Mouse (Mus musculus) neural tube, embryonic 15.5 days (tissue): ENCODE data around the gene Adam22. TPM values are rescaled to one million over a fixed set of nuclear protein-coding genes. Genes with fewer than 3 reads are reported as not detected.

Experiments
- ATAC-seq: fragments of 200-750 bp; cut with Nextera tagmentation; 2 replicates; pipeline ENCODE4 v1.8.0; 2017; ENCODE audit warnings: mild to moderate bottlenecking, moderate TSS enrichment, moderate library complexity; ENCODE audit not compliant: low FRiP score
- H3K27ac ChIP-seq: fragments of 300-500 bp; sonication (generic); replicated peaks from 2 replicates; pipeline ENCODE4 v1.5.1; 2015; ENCODE audit warnings: mild to moderate bottlenecking, inconsistent platforms
- H3K27me3 ChIP-seq: fragments of 300-500 bp; sonication (generic); replicated peaks from 2 replicates; pipeline ENCODE4 v1.6.1; 2015; ENCODE audit warnings: inconsistent platforms
- H3K36me3 ChIP-seq: fragments of 300-500 bp; sonication (generic); 2 replicates; pipeline ENCODE4 v1.6.1; 2015; ENCODE audit warnings: inconsistent platforms
- H3K4me1 ChIP-seq: fragments of 300-500 bp; sonication (generic); 2 replicates; pipeline ENCODE4 v1.6.1; 2015; ENCODE audit warnings: inconsistent platforms
- H3K4me2 ChIP-seq: fragments of 300-500 bp; sonication (generic); 2 replicates; pipeline ENCODE4 v1.6.1; 2015; ENCODE audit warnings: inconsistent platforms, mild to moderate bottlenecking, moderate library complexity
- H3K4me3 ChIP-seq: fragments of 300-500 bp; sonication (generic); replicated peaks from 2 replicates; pipeline ENCODE4 v1.5.1; 2015; ENCODE audit warnings: mild to moderate bottlenecking, inconsistent platforms
- H3K9ac ChIP-seq: fragments of 300-500 bp; sonication (generic); replicated peaks from 2 replicates; pipeline ENCODE4 v1.6.1; 2015; ENCODE audit warnings: mild to moderate bottlenecking, inconsistent platforms
- H3K9me3 ChIP-seq: fragments of 300-500 bp; sonication (generic); replicated peaks from 2 replicates; pipeline ENCODE4 v1.6.1; 2016; ENCODE audit warnings: inconsistent platforms
- WGBS: fragments of 180-500 bp; shearing (Covaris S2); methylation state at CpG from one replicate; pipeline ENCODE4 v1.1.7; 2015; ENCODE audit warnings: mixed read lengths; 5-methylcytosine and 5-hydroxymethylcytosine counted together
- polyA plus RNA-seq: library from polyadenylated mRNA; unstranded; fragments of >200 nt; fragmentation: Nextera tagmentation; extraction: Ambion mirVana; gene quantifications from 2 replicates; pipeline ENCODE4 v1.2.1, GENCODE M21; 2015

Gene Adam22
- polyA plus RNA-seq, 1 experiment from 2014 or later = 42.3 TPM

- Histone ChIP-seq H3K9me3 (no peaks in the 10 kb centered on the region), H3K4me2 (no peak overlapping the region), H3K27me3 (no peaks in the 10 kb centered on the region), H3K4me3 (no peak overlapping the region), H3K36me3 (peaks cover 13% of the 10 kb centered on the region; the same call in 1 of the 2 replicates), H3K9ac (no peak overlapping the region), H3K4me1 (no peaks in the 10 kb centered on the region), H3K27ac (no peak overlapping the region)
- ATAC-seq = no peak
- 84% methylated on average over 3 of the region's 3 CpGs for WGBS
Observed at GRCm38 (mm10) chr5:8088147-8088546, 279.8 kb downstream of the Adam22 start.

DNA sequence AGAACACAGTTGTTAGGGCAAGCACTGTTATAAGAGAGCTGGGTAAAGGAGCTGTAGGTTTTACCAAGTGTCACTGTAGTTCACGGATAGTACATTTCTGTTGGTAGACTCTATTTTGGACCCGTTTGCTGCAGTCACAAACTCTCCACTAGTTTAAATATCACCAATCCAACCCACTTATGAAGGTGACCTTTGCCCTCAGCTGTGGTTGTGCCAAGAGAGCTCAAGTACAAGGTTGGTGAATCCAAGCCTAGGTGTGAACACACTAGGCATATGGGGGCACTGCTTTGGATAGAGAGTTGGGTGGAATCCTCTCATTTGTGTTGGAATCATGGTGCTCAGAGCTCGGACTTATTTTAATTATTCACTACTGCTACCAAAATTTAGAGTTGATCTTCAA lies 282.3 kb downstream of the Adam22 start:
- Histone ChIP-seq H3K9ac (no peak overlapping the region), H3K27ac (no peak overlapping the region), H3K4me3 (no peak overlapping the region), H3K36me3 (0 out of 2 replicates have a peak, but pooled peaks cover 3% of the 10 kb centered on the region), H3K4me1 (no peaks in the 10 kb centered on the region), H3K27me3 (no peaks in the 10 kb centered on the region), H3K4me2 (no peak overlapping the region), H3K9me3 (no peaks in the 10 kb centered on the region)
- no peak for ATAC-seq
- 91% methylated on average over 3 of the region's 3 CpGs for WGBS

DNA sequence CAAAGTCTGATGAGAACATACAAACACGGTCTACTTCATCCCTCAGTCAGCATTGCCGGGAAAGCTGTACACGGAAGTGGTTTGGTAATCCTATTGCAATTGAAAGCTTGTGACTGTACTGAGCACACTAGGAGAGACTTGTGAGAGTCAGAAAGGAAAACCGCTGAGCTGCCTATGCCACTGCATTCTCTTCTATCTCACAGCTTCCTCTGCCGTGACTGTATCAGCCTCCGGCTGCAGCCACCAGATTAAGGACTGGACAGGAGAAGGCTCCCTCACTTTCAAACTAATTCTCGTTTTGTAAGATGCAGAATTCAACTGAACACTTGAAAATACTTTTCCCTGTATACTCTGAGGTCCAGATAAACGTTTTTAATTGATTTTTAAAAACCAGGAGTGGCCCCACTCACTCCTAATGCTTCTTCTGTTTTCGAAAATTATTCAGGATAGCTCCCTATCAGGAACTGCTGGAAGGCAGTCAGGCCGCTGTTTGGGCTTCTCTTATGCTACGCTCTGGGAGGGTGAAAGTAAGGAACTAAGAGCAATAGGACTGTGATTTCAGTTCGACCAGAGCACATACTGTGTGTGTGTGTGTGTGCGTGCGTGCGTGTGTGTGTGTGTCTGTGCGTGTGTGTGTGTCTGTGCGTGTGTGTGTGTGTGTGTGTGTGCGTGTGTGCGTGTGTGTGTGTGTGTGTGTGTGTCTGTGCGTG lies 285.0 kb downstream of the Adam22 start:
- 80% methylated on average over 20 of the region's 20 CpGs for WGBS
- no peak overlapping the region for H3K9ac ChIP-seq
- no peak overlapping the region for H3K27ac ChIP-seq
- H3K4me1 ChIP-seq = no peaks in the 10 kb centered on the region
- no peak for ATAC-seq
- no peaks in the 10 kb centered on the region for H3K9me3 ChIP-seq
- H3K4me2 ChIP-seq = no peak overlapping the region
- no peaks in the 10 kb centered on the region for H3K27me3 ChIP-seq
- no peak overlapping the region for H3K4me3 ChIP-seq
- 0 out of 2 replicates have a peak, but pooled peaks cover 3% of the 10 kb centered on the region for H3K36me3 ChIP-seq

DNA sequence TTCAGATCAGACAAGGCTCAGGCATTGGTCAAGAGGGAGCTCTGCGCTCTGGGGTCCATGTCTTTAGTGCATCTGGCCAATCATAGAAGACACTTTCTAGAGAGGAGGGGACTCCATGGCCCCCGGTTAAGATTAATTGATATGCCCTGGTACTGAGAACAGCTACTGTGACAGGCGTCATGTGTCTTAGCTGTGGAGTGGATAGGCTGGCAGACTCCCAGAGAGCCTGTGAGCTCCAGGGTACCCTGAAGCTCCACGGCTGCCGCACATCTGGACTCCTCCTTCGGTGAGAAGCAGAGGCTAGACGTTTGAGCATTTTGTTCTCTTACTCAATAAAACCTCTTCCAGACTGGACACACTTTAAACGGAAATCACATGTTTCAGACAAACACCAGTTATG lies 290.5 kb downstream of the Adam22 start:
- ATAC-seq = no peak
- H3K27ac ChIP-seq = no peak overlapping the region
- H3K9me3 ChIP-seq = no peaks in the 10 kb centered on the region
- 85% methylated on average over 8 of the region's 8 CpGs for WGBS
- no peaks in the 10 kb centered on the region for H3K27me3 ChIP-seq
- H3K4me1 ChIP-seq = no peaks in the 10 kb centered on the region
- peaks cover 26% of the 10 kb centered on the region for H3K36me3 ChIP-seq
- H3K4me2 ChIP-seq = no peak overlapping the region
- no peak overlapping the region for H3K9ac ChIP-seq
- H3K4me3 ChIP-seq = no peak overlapping the region

DNA sequence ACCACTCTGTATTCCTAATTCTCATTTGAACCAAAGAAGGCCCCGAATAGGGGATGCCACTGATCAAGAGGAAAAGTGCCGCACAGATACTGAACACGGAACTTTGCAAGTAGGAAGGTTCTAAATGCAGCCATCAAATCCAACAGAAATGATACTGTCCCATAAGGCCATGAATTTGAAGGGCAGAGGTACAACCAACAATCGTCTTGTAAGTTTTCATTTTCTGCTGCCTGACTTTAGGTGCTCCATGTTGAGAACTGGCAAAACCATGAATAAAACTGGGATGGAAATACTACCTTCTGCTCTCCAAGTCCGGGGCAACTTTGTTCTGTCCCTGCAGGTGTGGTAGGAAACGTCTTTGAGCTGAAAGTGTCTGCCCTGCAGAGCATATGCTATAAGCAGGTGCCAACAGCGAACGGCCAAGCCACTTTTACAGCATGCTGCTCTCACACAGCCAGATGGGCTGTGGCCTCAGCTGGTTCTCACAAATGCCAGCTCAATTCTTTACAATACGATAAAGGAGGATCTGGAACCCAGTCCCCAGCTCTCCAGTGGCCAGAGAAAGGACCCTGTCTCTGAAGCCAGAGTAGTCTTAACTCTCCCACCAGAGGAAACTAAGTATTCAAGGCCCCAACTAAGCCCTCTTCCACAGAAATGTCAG lies 293.9 kb downstream of the Adam22 start:
- no peaks in the 10 kb centered on the region for H3K9me3 ChIP-seq
- H3K4me1 ChIP-seq = no peaks in the 10 kb centered on the region
- H3K36me3 ChIP-seq = peaks cover 30% of the 10 kb centered on the region
- no peaks in the 10 kb centered on the region for H3K27me3 ChIP-seq
- H3K4me2 ChIP-seq = no peak overlapping the region
- H3K9ac ChIP-seq = no peak overlapping the region
- WGBS = 84% methylated on average over 9 of the region's 9 CpGs
- H3K4me3 ChIP-seq = no peak overlapping the region
- ATAC-seq = 0 out of 2 replicates have a peak, but pooled peaks have one; percentile 15
- no peak overlapping the region for H3K27ac ChIP-seq

DNA sequence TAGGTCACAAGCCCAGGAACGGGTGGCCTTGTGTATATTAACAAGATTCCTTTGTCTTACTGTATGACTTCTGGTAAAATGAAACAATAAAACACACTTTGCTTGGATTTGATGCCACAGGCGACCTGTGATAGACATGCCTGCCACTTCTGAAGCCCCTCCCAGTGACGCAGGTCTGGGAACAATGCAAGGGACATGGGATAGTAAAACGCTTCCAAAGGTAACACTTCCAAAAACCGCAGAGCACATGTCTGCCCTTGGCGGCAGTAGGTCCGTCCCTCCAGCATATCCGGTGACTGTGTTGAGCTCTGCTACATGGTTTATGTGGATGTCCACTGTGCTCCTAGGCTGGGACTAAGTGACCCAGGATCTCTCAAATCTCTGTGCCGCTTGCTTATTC lies 294.6 kb downstream of the Adam22 start:
- Histone ChIP-seq H3K4me3 (no peak overlapping the region), H3K9ac (no peak overlapping the region), H3K27me3 (no peaks in the 10 kb centered on the region), H3K27ac (no peak overlapping the region), H3K4me2 (no peak overlapping the region), H3K9me3 (no peaks in the 10 kb centered on the region), H3K36me3 (peaks cover 30% of the 10 kb centered on the region), H3K4me1 (no peaks in the 10 kb centered on the region)
- no peak for ATAC-seq
- WGBS = 94% methylated on average over 9 of the region's 9 CpGs

DNA sequence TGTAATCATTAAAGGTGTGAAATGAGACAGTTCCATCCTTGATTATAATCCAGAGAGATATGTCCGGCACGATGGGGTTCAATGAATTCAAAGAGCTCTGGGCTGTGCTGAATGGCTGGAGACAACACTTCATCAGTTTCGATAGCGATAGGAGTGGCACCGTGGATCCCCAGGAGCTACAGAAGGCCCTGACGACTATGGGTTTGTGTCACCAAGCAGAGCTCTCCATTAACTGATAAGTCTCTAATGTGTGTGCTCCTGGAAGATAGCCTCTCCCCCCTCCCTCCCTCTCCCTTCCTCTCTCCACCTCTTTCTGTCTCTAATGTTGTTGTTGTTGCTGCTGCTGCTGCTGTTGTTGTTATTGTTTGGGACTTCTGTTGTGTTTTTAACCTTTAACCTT lies 304.8 kb downstream of the Adam22 start:
- no peak for ATAC-seq
- WGBS = 76% methylated on average over 6 of the region's 6 CpGs

DNA sequence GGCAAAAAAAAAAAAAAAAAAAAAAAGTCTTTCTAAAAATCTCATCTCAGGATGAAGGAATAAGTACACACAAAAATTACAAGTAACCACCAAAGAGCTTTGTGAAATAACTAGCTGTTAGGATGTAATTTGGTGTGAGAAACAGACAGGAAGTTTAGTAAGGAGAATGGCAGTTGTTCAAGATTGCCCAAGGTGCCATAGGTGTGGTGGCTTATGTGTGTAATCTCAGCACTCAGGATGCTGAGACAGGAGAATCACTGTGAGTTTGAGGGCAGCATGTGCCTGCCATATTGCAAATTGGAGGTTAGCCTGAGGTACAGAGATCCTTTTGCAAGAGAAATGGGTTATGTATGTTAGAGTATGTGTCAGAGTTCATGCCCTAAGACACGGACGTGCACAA lies 305.5 kb downstream of the Adam22 start:
- no peak overlapping the region for H3K4me3 ChIP-seq
- no peaks in the 10 kb centered on the region for H3K27me3 ChIP-seq
- no peak overlapping the region for H3K9ac ChIP-seq
- no peak overlapping the region for H3K4me2 ChIP-seq
- no peak overlapping the region for H3K27ac ChIP-seq
- no peaks in the 10 kb centered on the region for H3K9me3 ChIP-seq
- peaks cover 6% of the 10 kb centered on the region for H3K4me1 ChIP-seq
- peaks cover 56% of the 10 kb centered on the region for H3K36me3 ChIP-seq
- 96% methylated on average over 2 of the region's 2 CpGs for WGBS
- no peak for ATAC-seq

More for the DNA sequence above, 304.8 kb downstream of the Adam22 start:
- no peak overlapping the region for H3K9ac ChIP-seq
- no peak overlapping the region for H3K4me2 ChIP-seq
- H3K4me1 ChIP-seq = 0 out of 2 replicates have a peak, but pooled peaks cover under 1% of the 10 kb centered on the region
- no peak overlapping the region for H3K27ac ChIP-seq
- no peaks in the 10 kb centered on the region for H3K9me3 ChIP-seq
- no peaks in the 10 kb centered on the region for H3K27me3 ChIP-seq
- no peak overlapping the region for H3K4me3 ChIP-seq
- peaks cover 56% of the 10 kb centered on the region for H3K36me3 ChIP-seq

- peaks cover 19% of the 10 kb centered on the region for H3K4me1 ChIP-seq
- H3K27me3 ChIP-seq = no peaks in the 10 kb centered on the region
- H3K4me2 ChIP-seq = no peak overlapping the region
- no peak overlapping the region for H3K4me3 ChIP-seq
- no peak overlapping the region for H3K9ac ChIP-seq
- H3K36me3 ChIP-seq = peaks cover 22% of the 10 kb centered on the region
- no peak for ATAC-seq
- H3K27ac ChIP-seq = no peak overlapping the region
- WGBS = 92% methylated on average over 7 of the region's 7 CpGs
- no peaks in the 10 kb centered on the region for H3K9me3 ChIP-seq
Observed at GRCm38 (mm10) chr5:8058056-8058455, 309.9 kb downstream of the Adam22 start.

GRCm38 (mm10) chr5:8057018-8057323 lies 311.0 kb downstream of the Adam22 start:
- 48% methylated on average over 5 of the region's 5 CpGs for WGBS
- no peaks in the 10 kb centered on the region for H3K9me3 ChIP-seq
- peak overlapping the region; percentile 79 for H3K9ac ChIP-seq
- H3K4me3 ChIP-seq = peak overlapping the region; percentile 74
- peaks cover 19% of the 10 kb centered on the region for H3K4me1 ChIP-seq
- no peak overlapping the region for H3K27ac ChIP-seq
- H3K27me3 ChIP-seq = no peaks in the 10 kb centered on the region
- H3K36me3 ChIP-seq = peaks cover 21% of the 10 kb centered on the region
- peak; percentile 30 for ATAC-seq
- H3K4me2 ChIP-seq = peak overlapping the region; percentile 63

GRCm38 (mm10) chr5:8056141-8057017 lies 311.6 kb downstream of the Adam22 start:
- H3K4me3 ChIP-seq = peak overlapping the region; percentile 74
- peaks cover 19% of the 10 kb centered on the region for H3K4me1 ChIP-seq
- peaks cover 16% of the 10 kb centered on the region for H3K36me3 ChIP-seq
- peak; percentile 96 for ATAC-seq
- peak overlapping the region; percentile 79 for H3K9ac ChIP-seq
- H3K27ac ChIP-seq = peak overlapping the region; percentile 82
- WGBS = under 1% methylated on average over 58 of the region's 60 CpGs
- no peaks in the 10 kb centered on the region for H3K27me3 ChIP-seq
- peak overlapping the region; percentile 63 for H3K4me2 ChIP-seq
- no peaks in the 10 kb centered on the region for H3K9me3 ChIP-seq
